Mouse (Mus musculus): ENCODE data around the gene Lsamp.

Lsamp gene

GRCm38 (mm10) chr16:41317992-41318391 lies 1333.8 kb downstream of the Lsamp start:
- no peak for DNase-seq

GRCm38 (mm10) chr16:41343431-41343830 lies 1359.3 kb downstream of the Lsamp start:
- no peak for DNase-seq

GRCm38 (mm10) chr16:41365138-41365537 lies 1381.0 kb downstream of the Lsamp start:
- DNase-seq: no peak

- no peak for DNase-seq
Measured at GRCm38 (mm10) chr16:41383702-41384101, 1399.5 kb downstream of the Lsamp start.

GRCm38 (mm10) chr16:41384288-41384687 lies 1400.1 kb downstream of the Lsamp start:
- DNase-seq: no peak

DNA sequence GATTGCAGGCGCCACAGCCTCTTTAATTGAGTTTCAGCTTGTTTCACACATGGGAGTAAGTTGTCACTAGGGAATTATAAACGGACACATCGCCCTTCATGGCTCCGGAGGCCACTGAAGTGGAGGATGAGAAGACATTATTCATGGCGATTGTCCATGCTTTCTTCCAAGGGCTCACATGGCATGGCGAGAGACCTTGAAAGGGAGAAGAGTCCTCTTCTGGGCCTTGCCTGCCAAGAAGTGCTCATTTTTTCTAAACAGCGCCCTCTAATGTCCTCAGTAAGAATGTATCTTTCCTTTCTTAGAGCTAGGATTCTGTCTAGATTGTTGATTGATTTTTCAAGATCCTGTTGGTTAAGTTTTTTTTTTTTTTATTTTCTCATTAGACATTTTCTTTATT lies 1424.7 kb downstream of the Lsamp start:
- no peak for DNase-seq

- no peak for DNase-seq
Measured at GRCm38 (mm10) chr16:41410671-41411070, 1426.5 kb downstream of the Lsamp start.

DNA sequence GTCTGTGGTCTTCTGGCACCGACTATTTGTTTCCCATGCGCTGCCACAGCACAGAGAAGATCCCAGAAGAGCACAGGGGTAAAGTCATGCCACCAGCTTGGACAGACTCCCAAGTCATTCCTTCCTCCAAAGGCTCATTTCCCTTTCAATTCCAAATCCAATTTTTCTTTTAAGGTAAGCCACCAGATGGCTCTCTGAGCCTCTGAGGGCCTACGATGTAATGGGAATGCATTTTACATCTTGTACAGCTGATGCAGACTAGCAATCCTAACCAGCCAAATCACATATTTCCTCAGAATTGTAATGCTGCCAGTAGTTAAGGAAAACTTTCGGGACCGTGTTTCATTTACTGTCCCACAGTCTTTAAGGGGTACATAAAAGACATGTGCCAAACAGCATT lies 1433.2 kb downstream of the Lsamp start:
- DNase-seq: no peak

- no peak for DNase-seq
Measured at GRCm38 (mm10) chr16:41467391-41467790, 1483.2 kb downstream of the Lsamp start.

DNA sequence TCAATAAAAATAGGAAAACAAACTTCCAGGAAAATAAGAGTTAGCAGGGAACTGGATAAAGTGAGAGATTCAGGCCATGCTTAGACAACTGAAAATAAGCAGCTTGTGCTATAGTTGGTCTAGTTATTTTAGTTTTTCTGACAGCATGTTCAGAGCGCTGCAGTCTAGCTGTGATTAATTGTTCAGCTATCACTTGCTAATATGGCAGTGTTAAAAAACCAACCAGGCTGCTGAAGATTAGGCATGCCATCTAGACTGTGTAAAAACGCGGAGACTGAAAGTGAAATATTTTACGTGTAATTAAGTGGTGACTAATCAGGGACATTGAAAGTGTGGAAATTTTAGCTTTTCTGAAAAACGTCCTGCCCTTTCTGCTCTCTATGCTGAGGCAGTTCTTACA lies 1494.5 kb downstream of the Lsamp start:
- DNase-seq: no peak

- no peak for DNase-seq
Measured at GRCm38 (mm10) chr16:41481832-41482231, 1497.7 kb downstream of the Lsamp start.

DNA sequence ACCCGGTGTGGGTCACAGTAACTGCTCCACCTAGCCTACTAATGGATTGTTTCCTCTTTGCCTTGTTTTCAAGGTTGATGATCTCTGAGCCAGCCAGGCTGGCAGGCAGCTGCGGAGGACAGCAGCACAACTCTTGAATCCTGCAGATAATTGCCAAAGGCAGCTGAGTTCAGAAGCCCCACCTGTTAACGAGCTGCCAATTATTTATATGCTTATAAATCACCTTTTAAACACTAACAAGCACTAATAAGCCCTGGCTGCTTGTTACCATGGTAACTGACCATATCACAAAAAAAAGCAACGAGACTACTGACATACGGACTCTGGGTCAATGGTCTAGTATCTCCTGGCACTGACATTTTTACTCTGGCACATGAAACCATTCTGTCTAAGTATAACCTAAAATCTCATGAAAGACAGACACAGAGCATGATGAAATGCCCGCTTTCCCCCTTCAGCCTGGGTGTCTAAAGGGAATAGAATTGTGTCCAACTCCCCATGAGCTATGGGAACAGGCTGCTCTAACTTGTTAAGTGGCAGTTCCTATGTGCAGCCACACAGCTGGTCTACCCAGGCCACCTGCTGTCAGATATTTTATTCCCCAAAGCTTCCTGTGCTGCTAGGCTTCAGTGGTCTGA lies 1526.9 kb downstream of the Lsamp start:
- no peak for DNase-seq

DNA sequence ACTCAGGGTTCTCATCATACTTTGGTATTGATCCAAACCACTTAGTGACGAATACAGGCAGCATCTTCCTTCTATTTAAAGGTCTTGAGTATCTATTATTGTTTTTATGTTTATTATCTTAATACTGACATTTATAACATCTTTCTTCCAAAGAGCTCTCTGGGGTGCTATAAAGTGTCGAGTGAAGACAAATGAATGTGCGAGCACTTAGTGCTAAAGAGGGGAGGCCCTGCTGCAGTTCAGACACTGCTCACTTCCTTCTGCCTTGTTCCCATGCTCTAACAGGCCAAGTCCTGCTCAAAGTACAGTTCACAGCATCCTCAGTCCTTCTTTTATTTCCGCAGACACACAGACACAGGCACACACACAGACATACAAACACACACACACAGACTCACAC lies 1537.4 kb downstream of the Lsamp start:
- no peak for DNase-seq

DNA sequence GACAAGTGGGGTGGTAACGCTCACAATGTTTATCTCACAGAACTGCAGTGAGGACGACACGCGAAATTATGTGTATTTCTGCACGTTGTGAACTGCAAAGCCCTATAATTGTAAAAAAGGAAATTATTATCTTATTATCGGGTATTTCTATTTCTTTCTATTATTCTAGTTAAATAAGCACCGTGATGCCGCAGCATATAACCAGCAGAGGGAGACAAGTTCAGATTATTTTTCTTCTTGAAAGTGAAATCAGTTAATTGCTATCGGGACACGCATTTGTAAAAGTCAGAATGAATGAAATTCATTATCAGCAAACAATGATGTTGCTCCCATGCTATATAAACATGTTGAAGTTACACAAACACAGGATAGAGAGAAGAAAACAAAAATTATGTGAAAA lies 1540.1 kb downstream of the Lsamp start:
- DNase-seq: no peak

GRCm38 (mm10) chr16:41532661-41533551 lies 1548.7 kb downstream of the Lsamp start:
- DNase-seq: peak; percentile 3

DNA sequence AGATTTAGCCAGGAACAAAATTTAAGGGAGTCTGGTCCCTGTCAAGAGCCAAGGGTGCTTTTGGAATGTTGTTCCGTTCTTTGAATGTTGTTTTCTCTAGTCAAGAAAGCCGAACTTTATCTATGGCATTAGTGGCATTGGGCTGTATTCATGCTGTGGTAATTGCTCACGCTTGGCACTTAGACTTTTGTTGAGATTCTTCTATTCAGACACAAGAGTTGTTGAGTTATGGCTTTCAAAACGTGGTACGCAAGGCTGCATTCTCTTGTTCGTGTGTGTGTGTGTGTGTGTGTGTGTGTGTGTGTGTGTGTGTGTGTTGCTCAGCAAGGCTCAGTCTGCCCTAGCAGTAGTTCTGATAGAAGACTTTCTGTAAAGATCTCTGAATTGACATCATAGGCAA lies 1549.5 kb downstream of the Lsamp start:
- DNase-seq: no peak

DNA sequence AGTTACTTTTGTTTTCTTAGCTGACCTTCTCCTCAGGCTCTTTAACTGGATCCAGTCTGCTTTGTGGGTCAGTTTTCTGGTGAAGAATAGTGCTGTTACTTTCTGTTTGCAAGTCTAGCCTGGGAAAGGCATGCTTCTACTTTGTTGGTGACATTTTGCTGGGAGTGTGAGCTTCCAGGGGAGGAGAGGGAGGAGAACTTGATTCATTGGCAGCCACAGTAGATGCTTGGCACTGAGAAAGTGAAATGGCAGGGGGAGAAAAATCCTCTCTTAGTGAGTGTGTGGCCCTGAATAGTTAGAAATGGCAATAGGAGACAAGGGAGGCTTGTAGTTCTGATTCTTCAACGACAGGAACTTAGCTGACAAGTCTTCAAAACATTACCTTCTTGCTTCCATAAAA lies 1551.6 kb downstream of the Lsamp start:
- no peak for DNase-seq

DNA sequence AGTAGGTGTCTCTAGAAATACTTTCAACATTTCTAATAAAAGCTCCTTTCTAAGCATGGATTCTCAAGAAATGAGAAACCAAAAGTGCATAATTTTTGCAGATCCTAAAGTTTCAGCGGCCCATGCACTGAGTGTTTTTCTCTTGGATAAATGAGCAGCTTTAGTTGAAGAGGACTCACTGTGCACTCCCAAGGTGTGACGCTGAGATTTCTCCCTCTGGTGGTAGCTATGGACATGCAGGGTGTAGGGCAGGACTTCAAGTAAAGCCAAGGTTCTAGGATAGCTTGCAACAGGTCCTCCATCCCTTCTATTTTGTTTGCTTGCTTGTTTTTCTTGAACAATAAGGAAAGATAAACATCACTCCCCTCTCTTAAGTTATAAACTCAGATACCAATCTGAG lies 1558.5 kb downstream of the Lsamp start:
- no peak for DNase-seq

DNA sequence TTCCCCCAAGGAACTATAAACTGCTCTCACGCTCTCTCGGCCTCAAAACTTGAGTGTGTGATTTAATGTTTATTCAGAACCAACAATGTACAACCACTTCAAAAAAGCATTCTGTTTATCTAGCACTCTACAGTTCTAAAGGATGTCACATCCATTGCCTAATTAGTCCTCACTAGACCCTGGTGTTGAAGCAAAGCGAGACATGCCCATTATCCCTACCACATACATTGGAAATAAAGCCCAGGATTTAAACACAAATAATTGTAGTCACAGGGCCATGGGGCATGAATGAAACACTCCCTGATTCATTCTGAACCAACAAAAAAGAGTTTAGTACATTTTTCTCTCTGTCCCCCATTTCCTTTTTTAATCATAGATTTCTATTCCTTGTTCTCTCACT lies 1567.0 kb downstream of the Lsamp start:
- DNase-seq: no peak

DNA sequence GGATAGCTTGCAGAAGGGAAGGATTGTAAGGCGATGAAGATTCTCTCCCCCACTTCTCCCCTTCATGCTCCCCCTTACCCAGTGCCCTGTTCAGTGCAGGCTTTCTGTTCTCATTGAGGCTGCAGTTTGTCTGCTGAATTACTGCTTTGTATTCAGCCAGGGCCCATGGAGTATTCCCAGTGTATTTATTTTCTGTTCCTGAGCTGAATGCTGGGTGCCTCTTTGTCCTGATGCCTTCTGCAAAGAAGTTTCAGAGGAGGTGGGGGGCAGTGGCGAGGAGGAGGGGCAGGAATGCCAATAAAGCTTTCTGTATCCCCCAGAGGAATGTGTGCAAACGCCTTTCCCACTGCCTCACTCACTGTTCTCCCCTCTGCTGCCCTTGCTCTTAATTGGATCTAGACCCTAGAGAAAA lies 1567.7 kb downstream of the Lsamp start:
- DNase-seq: no peak

- no peak for DNase-seq
Measured at GRCm38 (mm10) chr16:41557104-41557503, 1572.9 kb downstream of the Lsamp start.

- DNase-seq: no peak
Measured at GRCm38 (mm10) chr16:41565233-41565632, 1581.1 kb downstream of the Lsamp start.

DNA sequence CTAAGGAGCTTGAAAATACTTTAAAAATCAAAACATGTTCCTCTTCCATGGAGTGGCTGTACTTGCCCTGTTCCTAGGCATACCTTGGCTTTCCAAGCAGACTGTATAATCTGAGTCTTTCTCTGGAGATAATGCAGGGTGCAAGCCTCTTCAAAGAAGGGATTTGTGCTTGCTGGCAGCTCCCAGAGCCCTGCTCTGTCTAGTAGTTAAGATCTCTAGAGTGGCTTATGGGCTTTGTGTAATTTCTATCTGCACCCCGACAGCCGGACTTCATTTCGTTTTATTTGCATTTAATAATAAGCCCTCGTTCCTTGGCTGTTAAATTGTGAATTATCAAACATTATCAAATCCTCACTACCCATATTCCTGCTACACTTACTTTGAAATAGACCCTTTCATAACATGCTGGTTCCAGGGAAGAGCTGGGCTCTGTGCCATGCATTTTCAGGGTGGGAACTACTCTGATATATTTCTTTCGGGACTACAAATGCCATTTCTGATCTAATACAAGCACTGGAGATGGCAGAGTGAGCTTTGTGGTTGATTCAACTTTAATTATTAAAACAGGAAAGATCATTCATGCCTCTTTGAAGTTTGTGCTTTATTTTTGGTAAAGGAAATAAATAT lies 1604.6 kb downstream of the Lsamp start:
- DNase-seq: no peak

- no peak for DNase-seq
Measured at GRCm38 (mm10) chr16:41612229-41612628, 1628.1 kb downstream of the Lsamp start.
